Mouse (Mus musculus): ENCODE results near the gene Pcsk1n. TPM values are rescaled to one million over a fixed set of nuclear protein-coding genes. Genes with fewer than 3 reads are reported as not detected.
"Not testable (repeated sequence)": the region's sequence is repeated elsewhere in the genome, so short reads cannot be mapped to it uniquely, and the experiment has no call there.

Gene Pcsk1n
- total and polyA plus RNA-seq, 3 experiments, result not detected

- TF ChIP-seq MAZ (IDR thresholded peaks at IDR 0.05; ENCODE audit: low read depth, low read length) (peak; percentile 91; the same call in 1 of the 2 replicates), GABPA (IDR thresholded peaks at IDR 0.05; ENCODE audit: low read depth, low read length) (no peak), UBTF (IDR thresholded peaks at IDR 0.05; ENCODE audit: borderline replicate concordance, insufficient read depth, low read depth, low read length) (no peak), SMC3 (IDR thresholded peaks at IDR 0.05; ENCODE audit: low read depth, low read length) (no peak), ZMIZ1 (IDR thresholded peaks at IDR 0.05; ENCODE audit: low read depth, low read length) (peak; percentile 84)
Observed at GRCm38 (mm10) chrX:7898880-7899874, 20.4 kb upstream of the Pcsk1n start, which contains the start of the genes Pqbp1 and Timm17b (continued).

GRCm38 (mm10) chrX:7904441-7904840 is 15.2 kb upstream of the Pcsk1n start:
- Histone ChIP-seq H3K79me2 (ENCODE audit: control insufficient read depth, insufficient read depth, low read length, poor library complexity) (peaks cover 3% of the 10 kb centered on the region; the same call in 1 of the 2 replicates), H3K36me3 (ENCODE audit: control insufficient read depth in 1 of 2, insufficient read depth in 2 of 2, low read length in 2 of 2) (peaks cover 0 to 8% of the 10 kb centered on the region in 2 experiments; a peak in 3 of 4 replicates), H3K4me3 (ENCODE audit: control insufficient read depth in 1 of 2, insufficient read depth in 1 of 2, low read depth in 2 of 2, low read length in 2 of 2) (no peak overlapping the region), H3K27ac (ENCODE audit: control insufficient read depth, low read depth, low read length) (no peak overlapping the region), H3K9me3 (replicated peaks; ENCODE audit: insufficient read depth, low read length) (no peaks in the 10 kb centered on the region), H3K9ac (ENCODE audit: control insufficient read depth, low read depth, low read length, poor library complexity, severe bottlenecking) (no peak overlapping the region), H3K27me3 (ENCODE audit: control insufficient read depth in 1 of 2, insufficient read depth in 2 of 2, low read length in 2 of 2) (no peaks in the 10 kb centered on the region), H3K4me1 (ENCODE audit: control insufficient read depth in 1 of 2, insufficient read depth in 2 of 2, low read length in 2 of 2) (peaks cover 0 to 5% of the 10 kb centered on the region in 2 experiments; a peak in 2 of 4 replicates)
- TF ChIP-seq SMC3 (IDR thresholded peaks at IDR 0.05; ENCODE audit: low read depth, low read length) (no peak), RAD21 (IDR thresholded peaks at IDR 0.05; ENCODE audit: low read depth, low read length) (no peak), CHD2 (IDR thresholded peaks at IDR 0.05; ENCODE audit: low read length) (no peak), MYB (IDR thresholded peaks at IDR 0.05; ENCODE audit: low read depth, low read length) (no peak), NELFE (IDR thresholded peaks at IDR 0.05; ENCODE audit: low read depth, low read length) (no peak), USF1 (IDR thresholded peaks at IDR 0.05; ENCODE audit: low read depth, low read length) (no peak), RCOR1 (IDR thresholded peaks at IDR 0.05; ENCODE audit: low read depth, low read length) (no peak), ETS1 (IDR thresholded peaks at IDR 0.05; ENCODE audit: low read depth, low read length) (no peak)
- DNase-seq (ENCODE audit: low read depth, low spot score), result no peak

DNA sequence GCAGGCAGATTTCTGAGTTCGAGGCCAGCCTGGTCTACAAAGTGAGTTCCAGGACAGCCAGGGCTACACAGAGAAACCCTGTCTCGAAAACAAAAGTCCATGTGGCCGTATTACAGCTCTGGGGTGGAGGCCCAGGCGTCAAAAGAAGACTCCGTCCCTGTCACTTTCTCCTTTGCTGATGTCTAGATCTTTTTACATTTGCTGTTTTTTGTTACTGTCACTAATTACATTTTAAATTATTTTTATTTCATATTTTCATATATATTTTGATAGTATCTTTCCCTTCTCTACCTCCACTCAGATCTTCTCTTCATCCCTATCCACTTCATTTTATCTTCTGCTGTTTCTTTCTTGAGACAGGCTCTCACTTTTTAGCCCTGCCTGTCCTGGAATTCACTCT is 11.9 kb upstream of the Pcsk1n start, which contains the start of gene Gm10491:
Gene Gm10491 (minus strand): TSS at position 101 of the 400 bp plus-strand sequence.
- no peaks in the 10 kb centered on the region for H3K4me1 ChIP-seq (ENCODE audit: control insufficient read depth in 1 of 2, insufficient read depth in 2 of 2, low read length in 2 of 2)

GRCm38 (mm10) chrX:7909242-7909641 is 10.4 kb upstream of the Pcsk1n start, which contains the start of gene Gm10490:
Gene Gm10490 (plus strand): TSS chrX:7909542.
- not testable (repeated sequence) for H3K4me3 ChIP-seq (ENCODE audit: control insufficient read depth in 1 of 2, insufficient read depth in 1 of 2, low read depth in 2 of 2, low read length in 2 of 2); H3K79me2 ChIP-seq (ENCODE audit: control insufficient read depth, insufficient read depth, low read length, poor library complexity); DNase-seq (ENCODE audit: low read depth, low spot score); H3K27ac ChIP-seq (ENCODE audit: control insufficient read depth, low read depth, low read length); H3K9ac ChIP-seq (ENCODE audit: control insufficient read depth, low read depth, low read length, poor library complexity, severe bottlenecking); H3K4me1 ChIP-seq (ENCODE audit: control insufficient read depth in 1 of 2, insufficient read depth in 2 of 2, low read length in 2 of 2); H3K36me3 ChIP-seq (ENCODE audit: control insufficient read depth in 1 of 2, insufficient read depth in 2 of 2, low read length in 2 of 2); H3K27me3 ChIP-seq (ENCODE audit: control insufficient read depth in 1 of 2, insufficient read depth in 2 of 2, low read length in 2 of 2); H3K9me3 ChIP-seq (replicated peaks; ENCODE audit: insufficient read depth, low read length)

More for the DNA sequence above, 11.9 kb upstream of the Pcsk1n start, which contains the start of gene Gm10491:
- Histone ChIP-seq H3K27ac (ENCODE audit: control insufficient read depth, low read depth, low read length) (no peak within 1 kb of the TSS), H3K36me3 (ENCODE audit: control insufficient read depth in 1 of 2, insufficient read depth in 2 of 2, low read length in 2 of 2) (no peaks in the 10 kb centered on the region; a peak in 1 of 4 replicates), H3K9ac (ENCODE audit: control insufficient read depth, low read depth, low read length, poor library complexity, severe bottlenecking) (no peak within 1 kb of the TSS), H3K27me3 (ENCODE audit: control insufficient read depth in 1 of 2, insufficient read depth in 2 of 2, low read length in 2 of 2) (no peaks in the 10 kb centered on the region), H3K9me3 (replicated peaks; ENCODE audit: insufficient read depth, low read length) (no peaks in the 10 kb centered on the region), H3K79me2 (ENCODE audit: control insufficient read depth, insufficient read depth, low read length, poor library complexity) (no peaks in the 10 kb centered on the region), H3K4me3 (ENCODE audit: control insufficient read depth in 1 of 2, insufficient read depth in 1 of 2, low read depth in 2 of 2, low read length in 2 of 2) (no peak within 1 kb of the TSS)
- TF ChIP-seq MYB (IDR thresholded peaks at IDR 0.05; ENCODE audit: low read depth, low read length) (no peak), MEF2A (IDR thresholded peaks at IDR 0.05; ENCODE audit: extremely low read depth, insufficient replicate concordance, low read depth, low read length, poor library complexity, severe bottlenecking) (no peak), TAL1 (IDR thresholded peaks at IDR 0.05; ENCODE audit: low read length) (no peak), UBTF (IDR thresholded peaks at IDR 0.05; ENCODE audit: borderline replicate concordance, insufficient read depth, low read depth, low read length) (no peak), SIN3A (IDR thresholded peaks at IDR 0.05; ENCODE audit: low read length) (no peak), TCF12 (IDR thresholded peaks at IDR 0.05; ENCODE audit: low read depth, low read length) (no peak), CTCF (IDR thresholded peaks at IDR 0.05 in 2 of 3, conservative IDR thresholded peaks at IDR 0.05 in 1 of 3; ENCODE audit: control insufficient read depth in 1 of 3, insufficient read depth in 1 of 3, low read depth in 2 of 3, low read length in 3 of 3, poor library complexity in 1 of 3, severe bottlenecking in 1 of 3) (no peak), RAD21 (IDR thresholded peaks at IDR 0.05; ENCODE audit: low read depth, low read length) (no peak), JUND (IDR thresholded peaks at IDR 0.05; ENCODE audit: low read depth, low read length) (no peak), ZMIZ1 (IDR thresholded peaks at IDR 0.05; ENCODE audit: low read depth, low read length) (no peak), E2F4 (IDR thresholded peaks at IDR 0.05; ENCODE audit: borderline replicate concordance, low read depth, low read length) (no peak), ZC3H11A (IDR thresholded peaks at IDR 0.05; ENCODE audit: low read depth, low read length) (no peak), ETS1 (IDR thresholded peaks at IDR 0.05; ENCODE audit: low read depth, low read length) (no peak), USF2 (IDR thresholded peaks at IDR 0.05; ENCODE audit: borderline replicate concordance in 1 of 2, insufficient read depth in 1 of 2, low read depth in 1 of 2, low read length in 2 of 2) (no peak)
- DNase-seq (ENCODE audit: low read depth, low spot score), result no peak

All from MEL (cell line).